7 mouse cellular contexts compared by ENCODE assay signal in genomic region chr11:69784793-69785272, GRCm38 (mm10). TPM values are rescaled to one million over a fixed set of nuclear protein-coding genes. Genes with fewer than 3 reads are reported as not detected.
DNase-seq lines count a peak whose midpoint lies in the region; ATAC-seq and TF ChIP-seq lines count a peak whose summit lies in the region.

No protein-coding gene starts in this region.

- peak overlapping the region; percentile 62 for H3K4me2 ChIP-seq in liver, embryonic 11.5 days
- H3K4me2 ChIP-seq in stomach, postnatal 0 days (replicated peaks; ENCODE audit: low read depth) = peak overlapping the region; percentile 48

- peak overlapping the region; percentile 54 for H3K9ac ChIP-seq in ES-Bruce4 (ENCODE audit: low read depth, poor library complexity, severe bottlenecking)
- peak overlapping the region; percentile 59 for H3K9ac ChIP-seq in liver, embryonic 11.5 days (ENCODE audit: low read depth, low read length)
- H3K9ac ChIP-seq in stomach, postnatal 0 days (ENCODE audit: low read length) = peak overlapping the region; percentile 51; the same call in 1 of the 2 replicates

- no peaks in the 10 kb centered on the region for H3K36me3 ChIP-seq in ES-Bruce4 (ENCODE audit: control insufficient read depth, insufficient read depth, low read length, poor library complexity, severe bottlenecking)
- no peaks in the 10 kb centered on the region for H3K36me3 ChIP-seq in liver, embryonic 11.5 days (ENCODE audit: control insufficient read depth, insufficient read depth, low read length)
- no peaks in the 10 kb centered on the region for H3K36me3 ChIP-seq in stomach, postnatal 0 days (ENCODE audit: control insufficient read depth, insufficient read depth, low read length)

- no peaks in the 10 kb centered on the region for H3K4me1 ChIP-seq in ES-Bruce4 (ENCODE audit: control insufficient read depth, insufficient read depth, low read length)
- H3K4me1 ChIP-seq in brown adipose tissue, adult 24 weeks (ENCODE audit: control insufficient read depth, insufficient read depth, insufficient read length, low read length) = 0 out of 2 replicates have a peak, but pooled peaks cover 3% of the 10 kb centered on the region
- peaks cover 10% of the 10 kb centered on the region for H3K4me1 ChIP-seq in liver, embryonic 11.5 days (replicated peaks; ENCODE audit: control insufficient read depth, insufficient read depth, low read length)
- H3K4me1 ChIP-seq in stomach, postnatal 0 days (replicated peaks; ENCODE audit: control insufficient read depth, insufficient read depth) = no peaks in the 10 kb centered on the region

- ATAC-seq in liver, embryonic 11.5 days (replicated peaks; ENCODE audit: low FRiP score) = peak; percentile 82
- peak; percentile 90 for ATAC-seq in stomach, postnatal 0 days (ENCODE audit: low FRiP score, low TSS enrichment)

- WGBS in liver, embryonic 11.5 days = 15% methylated on average over 15 of the region's 15 CpGs
- 18% methylated on average over 15 of the region's 15 CpGs for WGBS in stomach, postnatal 0 days

- no peaks in the 10 kb centered on the region for H3K27me3 ChIP-seq in ES-Bruce4 (ENCODE audit: control insufficient read depth, insufficient read depth, low read length, poor library complexity, severe bottlenecking)
- H3K27me3 ChIP-seq in liver, embryonic 11.5 days (replicated peaks; ENCODE audit: control insufficient read depth, insufficient read depth, low read length) = peaks cover 16% of the 10 kb centered on the region; the same call in 1 of the 2 replicates
- no peaks in the 10 kb centered on the region for H3K27me3 ChIP-seq in stomach, postnatal 0 days (ENCODE audit: control insufficient read depth, insufficient read depth, low read length)

- H3K9me3 ChIP-seq in ES-Bruce4 (replicated peaks; ENCODE audit: control insufficient read depth, insufficient read depth, low read length, poor library complexity, severe bottlenecking) = no peaks in the 10 kb centered on the region
- H3K9me3 ChIP-seq in liver, embryonic 11.5 days (ENCODE audit: control insufficient read depth, low read length) = no peaks in the 10 kb centered on the region
- no peaks in the 10 kb centered on the region for H3K9me3 ChIP-seq in stomach, postnatal 0 days (ENCODE audit: control insufficient read depth, low read length)

- TF ChIP-seq CTCF in ES-Bruce4 (IDR thresholded peaks at IDR 0.05; ENCODE audit: low read depth, low read length) = no peak
- TF ChIP-seq CTCF in stomach, postnatal 0 days (IDR thresholded peaks at IDR 0.05; ENCODE audit: low read depth) = no peak

- intact Hi-C loops in heart, postnatal 14 days (cut with DNase I) = no loop called here

- peak; percentile 48 to 64 for DNase-seq in heart, postnatal 14 days
- DNase-seq in liver, embryonic 11.5 days (ENCODE audit: low spot score) = no peak
- DNase-seq in stomach, postnatal 0 days (ENCODE audit: low spot score) = peak; percentile 69
- DNase-seq in thymus, adult 18-20 months = no peak
- no peak for DNase-seq in MN1 (ENCODE audit: low spot score)

- H3K4me3 ChIP-seq in ES-Bruce4 (ENCODE audit: low read depth, low read length) = peak overlapping the region; percentile 57
- H3K4me3 ChIP-seq in brown adipose tissue, adult 24 weeks (ENCODE audit: insufficient read depth, low read depth, low read length) = peak overlapping the region; percentile 42
- peak overlapping the region; percentile 36 for H3K4me3 ChIP-seq in liver, embryonic 11.5 days (ENCODE audit: low read depth, low read length)
- peak overlapping the region; percentile 22 for H3K4me3 ChIP-seq in stomach, postnatal 0 days (ENCODE audit: low read depth, low read length)

- peak; percentile 51 for TF ChIP-seq POLR2A in ES-Bruce4 (IDR thresholded peaks at IDR 0.05; ENCODE audit: insufficient read depth, low read length)

- TF ChIP-seq EP300 in ES-Bruce4 (IDR thresholded peaks at IDR 0.05; ENCODE audit: insufficient read depth, low read depth, low read length) = peak; percentile 85; the same call in 1 of the 2 replicates
- TF ChIP-seq EP300 in stomach, postnatal 0 days (optimal IDR thresholded peaks at IDR 0.05) = no peak

- H3K27ac ChIP-seq in ES-Bruce4 (ENCODE audit: insufficient read depth, low read length) = peak overlapping the region; percentile 62
- H3K27ac ChIP-seq in brown adipose tissue, adult 24 weeks (replicated peaks; ENCODE audit: low read depth, low read length) = peak overlapping the region; percentile 36
- H3K27ac ChIP-seq in liver, embryonic 11.5 days (ENCODE audit: low read depth, low read length) = peak overlapping the region; percentile 23; the same call in 1 of the 2 replicates
- peak overlapping the region; percentile 50; the same call in 1 of the 2 replicates for H3K27ac ChIP-seq in stomach, postnatal 0 days (replicated peaks)

RNA-seq across cellular contexts. Expression of gene Chrnb1, which starts 10.9 kb away (rescaled TPM):
- polyA plus RNA-seq in ES-Bruce4 (2011; ENCODE audit: insufficient read depth, insufficient read length, low read depth, missing spikeins) = 10.1 and 12.1 TPM in 2 replicates
- polyA plus RNA-seq in brown adipose tissue, adult 24 weeks (2012; ENCODE audit: insufficient read depth, insufficient read length, missing spikeins) = 1.7 and 2.4 TPM in 2 replicates
- total RNA-seq in heart, postnatal 14 days (2021) = 1 to 10 TPM; 5.4 to 6.0 TPM
- polyA plus RNA-seq in liver, embryonic 11.5 days (2014; fragmentation: Nextera tagmentation; extraction: Ambion mirVana) = 1.3 and 1.4 TPM in 2 replicates
- polyA plus RNA-seq in stomach, postnatal 0 days (2015; fragmentation: Nextera tagmentation; extraction: Ambion mirVana) = 4.3 and 5.0 TPM in 2 replicates

RNA-seq across cellular contexts. Expression of gene Fgf11, which starts 16.8 kb away (rescaled TPM):
- polyA plus RNA-seq in ES-Bruce4 (2011; ENCODE audit: insufficient read depth, insufficient read length, low read depth, missing spikeins) = 1.8 and 2.5 TPM in 2 replicates
- polyA plus RNA-seq in brown adipose tissue, adult 24 weeks (2012; ENCODE audit: insufficient read depth, insufficient read length, missing spikeins) = 5.6 and 7.5 TPM in 2 replicates
- 1 to 10 TPM; 2.6 to 2.8 TPM for total RNA-seq in heart, postnatal 14 days (2021)
- 1.2 TPM in 2 replicates for polyA plus RNA-seq in liver, embryonic 11.5 days (2014; fragmentation: Nextera tagmentation; extraction: Ambion mirVana)
- polyA plus RNA-seq in stomach, postnatal 0 days (2015; fragmentation: Nextera tagmentation; extraction: Ambion mirVana) = 0.67 and 0.90 TPM in 2 replicates

RNA-seq across cellular contexts. Expression of gene Zbtb4, which starts 19.1 kb away (rescaled TPM):
- 3.6 and 4.8 TPM in 2 replicates for polyA plus RNA-seq in ES-Bruce4 (2011; ENCODE audit: insufficient read depth, insufficient read length, low read depth, missing spikeins)
- polyA plus RNA-seq in brown adipose tissue, adult 24 weeks (2012; ENCODE audit: insufficient read depth, insufficient read length, missing spikeins) = 17.2 and 23.6 TPM in 2 replicates
- total RNA-seq in heart, postnatal 14 days (2021) = 10 to 100 TPM; 36.5 to 43.3 TPM
- 0.90 and 1.0 TPM in 2 replicates for polyA plus RNA-seq in liver, embryonic 11.5 days (2014; fragmentation: Nextera tagmentation; extraction: Ambion mirVana)
- polyA plus RNA-seq in stomach, postnatal 0 days (2015; fragmentation: Nextera tagmentation; extraction: Ambion mirVana) = 2.6 and 2.7 TPM in 2 replicates

RNA-seq across cellular contexts. Expression of gene Tmem102, which starts 20.6 kb away (rescaled TPM):
- 10.1 and 11.6 TPM in 2 replicates for polyA plus RNA-seq in ES-Bruce4 (2011; ENCODE audit: insufficient read depth, insufficient read length, low read depth, missing spikeins)
- 1.2 TPM in 1 of 2 replicates, not detected in the other for polyA plus RNA-seq in brown adipose tissue, adult 24 weeks (2012; ENCODE audit: insufficient read depth, insufficient read length, missing spikeins)
- total RNA-seq in heart, postnatal 14 days (2021) = under 1 TPM; 0.54 to 0.65 TPM
- polyA plus RNA-seq in liver, embryonic 11.5 days (2014; fragmentation: Nextera tagmentation; extraction: Ambion mirVana) = 0.96 and 1.2 TPM in 2 replicates
- polyA plus RNA-seq in stomach, postnatal 0 days (2015; fragmentation: Nextera tagmentation; extraction: Ambion mirVana) = 28.4 and 34.4 TPM in 2 replicates

RNA-seq across cellular contexts. Expression of gene Slc35g3, which starts 23.1 kb away (rescaled TPM):
- not detected in 2 replicates for polyA plus RNA-seq in ES-Bruce4 (2011; ENCODE audit: insufficient read depth, insufficient read length, low read depth, missing spikeins)
- not detected in 2 replicates for polyA plus RNA-seq in brown adipose tissue, adult 24 weeks (2012; ENCODE audit: insufficient read depth, insufficient read length, missing spikeins)
- total RNA-seq in heart, postnatal 14 days (2021) = under 1 TPM in 1 of 2 experiments, not detected in 1; 0.12 TPM
- polyA plus RNA-seq in liver, embryonic 11.5 days (2014; fragmentation: Nextera tagmentation; extraction: Ambion mirVana) = not detected in 2 replicates
- polyA plus RNA-seq in stomach, postnatal 0 days (2015; fragmentation: Nextera tagmentation; extraction: Ambion mirVana) = 0.11 TPM in 1 of 2 replicates, not detected in the other

Comparison
In these comparisons a context has a peak if more than half of its experiments do, and no peak if none do; other contexts are left out.
1. DNase-seq: peak in heart, postnatal 14 days (2 of 2) and stomach, postnatal 0 days (single experiment); none in liver, embryonic 11.5 days (single experiment), thymus, adult 18-20 months (0 of 2) and MN1 (single experiment).
2. Peak in every context shown above with its lines, with median percentiles within 50 percentile points of each other: H3K27ac ChIP-seq, H3K4me3 ChIP-seq and H3K9ac ChIP-seq.